Mouse (Mus musculus): ENCODE results near the gene T2.

DNA sequence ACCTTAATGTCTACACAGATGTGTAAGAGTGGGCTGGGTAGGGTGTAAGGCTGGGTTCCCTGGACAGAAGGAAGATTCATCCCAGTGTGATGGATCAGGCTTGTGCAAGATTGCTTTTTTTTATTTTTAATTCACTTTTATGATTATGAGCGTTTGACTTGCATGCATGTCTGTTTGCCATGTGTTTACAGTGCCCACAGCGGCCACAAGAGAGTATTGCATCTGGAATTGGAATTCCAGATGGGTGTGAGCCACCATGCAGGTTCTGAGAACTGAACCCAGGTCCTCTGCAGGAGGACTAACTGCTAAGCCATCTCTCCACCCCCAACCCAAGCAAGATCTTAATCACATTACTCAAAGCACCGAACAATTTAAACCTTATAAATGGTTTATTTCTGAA is 88.3 kb downstream of the T2 start:
- TF ChIP-seq CTCF (IDR thresholded peaks at IDR 0.05; ENCODE audit: extremely low read depth, insufficient read depth, insufficient read length, insufficient replicate concordance) (no peak), POLR2A (IDR thresholded peaks at IDR 0.05; ENCODE audit: low read depth, low read length) (no peak)
